Mouse (Mus musculus) lung, embryonic 14.5 days (tissue): ENCODE measurements around the gene Pah. TPM values are rescaled to one million over a fixed set of nuclear protein-coding genes. Genes with fewer than 3 reads are reported as not detected.

Experiments
- ATAC-seq: fragments of 200-750 bp; cut with Nextera tagmentation; 2 replicates; pipeline ENCODE4 v1.8.0; 2017; ENCODE audit warnings: mild to moderate bottlenecking, moderate TSS enrichment, moderate library complexity; ENCODE audit not compliant: insufficient read depth
- DNase-seq: peaks from one replicate; pipeline ENCODE4 v3.0.0-alpha.2; 2015
- H3K27ac ChIP-seq: fragments of 300-500 bp; sonication (generic); 2 replicates; pipeline ENCODE4 v1.5.1; 2014; ENCODE audit warnings: low read depth, mild to moderate bottlenecking, moderate library complexity
- H3K27me3 ChIP-seq: fragments of 300-500 bp; sonication (generic); 2 replicates; pipeline ENCODE4 v1.6.1; 2014; ENCODE audit warnings: low read length, control low read depth; ENCODE audit not compliant: insufficient read depth
- H3K36me3 ChIP-seq: fragments of 300-500 bp; sonication (generic); 2 replicates; pipeline ENCODE4 v1.6.1; 2014; ENCODE audit warnings: control low read depth; ENCODE audit not compliant: insufficient read depth
- H3K4me1 ChIP-seq: fragments of 300-500 bp; sonication (generic); 2 replicates; pipeline ENCODE4 v1.6.1; 2014; ENCODE audit warnings: antibody characterized with exemption, control low read depth; ENCODE audit not compliant: insufficient read depth
- H3K4me2 ChIP-seq: fragments of 300-500 bp; sonication (generic); 2 replicates; pipeline ENCODE4 v1.6.1; 2014; ENCODE audit warnings: mild to moderate bottlenecking
- H3K4me3 ChIP-seq: fragments of 300-500 bp; sonication (generic); 2 replicates; pipeline ENCODE4 v1.5.1; 2014; ENCODE audit warnings: low read depth, low read length
- H3K9ac ChIP-seq: fragments of 300-500 bp; sonication (generic); 2 replicates; pipeline ENCODE4 v1.6.1; 2014
- H3K9me3 ChIP-seq: fragments of 300-500 bp; sonication (generic); 2 replicates; pipeline ENCODE4 v1.6.1; 2016; ENCODE audit warnings: low read depth, low read length, control low read depth
- CTCF ChIP-seq: IDR thresholded peaks from 2 replicates; pipeline ENCODE4 v1.5.1; 2016; ENCODE audit warnings: antibody characterized with exemption, low read depth
- WGBS: fragments of 180-500 bp; shearing (Covaris S2); extraction: QIAGEN DNeasy Blood & Tissue Kit; methylation state at CpG from one replicate; pipeline ENCODE4 v1.1.7; 2014; 5-methylcytosine and 5-hydroxymethylcytosine counted together
- polyA plus RNA-seq: library from polyadenylated mRNA; unstranded; fragments of >200 nt; fragmentation: Nextera tagmentation; extraction: Ambion mirVana; gene quantifications from 2 replicates; pipeline ENCODE4 v1.2.1, GENCODE M21; 2014

Gene Pah
- polyA plus RNA-seq, 1 experiment from 2014 or later = not detected

DNA sequence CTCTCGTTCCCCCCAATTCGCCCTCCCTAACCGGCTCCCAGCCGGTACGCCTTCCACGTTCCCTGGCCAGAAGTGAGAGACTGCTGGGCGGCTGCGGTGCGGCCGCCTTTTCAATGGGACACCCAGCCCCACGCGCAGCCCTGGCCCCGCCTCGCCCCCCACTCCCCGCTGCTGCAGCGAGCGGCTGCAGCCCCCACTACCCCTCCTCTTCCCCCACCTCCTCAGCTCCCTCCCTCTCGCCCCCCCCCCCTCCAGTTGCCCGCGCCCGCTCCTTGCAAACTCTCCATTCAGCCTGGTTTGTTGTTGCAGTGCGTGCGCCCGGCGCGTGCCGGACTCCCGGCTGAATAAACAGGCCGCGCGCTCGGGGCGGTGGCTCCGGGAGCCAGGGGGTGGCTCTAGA is 28.0 kb upstream of the Pah start, which contains the start of gene Ascl1:
Gene Ascl1 (minus strand): TSS at position 85 of the 400 bp plus-strand sequence.
- TF ChIP-seq CTCF = no peak
- H3K4me3 ChIP-seq = peak within 1 kb of the TSS; percentile 54
- peaks cover 3% of the 10 kb centered on the region; the same call in 1 of the 2 replicates for H3K9me3 ChIP-seq
- H3K27ac ChIP-seq = no peak within 1 kb of the TSS
- WGBS = under 1% methylated on average over 29 of the region's 34 CpGs
- H3K4me2 ChIP-seq = peak within 1 kb of the TSS; percentile 97
- peak within 1 kb of the TSS; percentile 46 for H3K9ac ChIP-seq
- no peaks in the 10 kb centered on the region for H3K36me3 ChIP-seq
- peaks cover 86% of the 10 kb centered on the region for H3K27me3 ChIP-seq
- DNase-seq (peak; percentile 20), ATAC-seq (peak; percentile 29; the same call in 1 of the 2 replicates)
- H3K4me1 ChIP-seq = no peaks in the 10 kb centered on the region

DNA sequence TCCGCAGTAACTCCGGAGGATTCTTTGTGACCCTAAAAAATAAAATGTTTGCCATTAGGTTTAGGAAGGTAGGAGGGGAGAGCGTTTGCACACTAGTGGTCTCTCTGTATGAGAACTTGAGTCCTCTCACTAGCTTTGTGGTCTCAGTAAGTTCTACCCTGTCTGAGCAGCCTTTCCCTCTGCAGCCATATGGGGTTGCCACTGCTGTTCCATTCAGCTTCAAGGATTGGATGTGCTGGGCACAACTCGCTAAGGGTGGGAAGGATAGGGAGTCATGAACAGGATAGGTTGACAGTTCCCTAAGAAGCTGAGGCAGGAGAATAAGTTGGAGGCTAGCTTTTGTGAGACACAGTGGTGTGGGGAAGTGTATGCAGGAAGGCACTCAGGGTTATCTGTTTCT is 27.4 kb upstream of the Pah start:
- Histone ChIP-seq H3K4me1 (no peaks in the 10 kb centered on the region), H3K9me3 (peaks cover 3% of the 10 kb centered on the region; the same call in 1 of the 2 replicates), H3K27ac (no peak overlapping the region), H3K9ac (no peak overlapping the region), H3K27me3 (peaks cover 86% of the 10 kb centered on the region), H3K36me3 (no peaks in the 10 kb centered on the region), H3K4me2 (peak overlapping the region; percentile 97), H3K4me3 (peak overlapping the region; percentile 54)
- TF ChIP-seq CTCF = no peak
- ATAC-seq = no peak
- no peak for DNase-seq
- 2% methylated on average over 4 of the region's 4 CpGs for WGBS

DNA sequence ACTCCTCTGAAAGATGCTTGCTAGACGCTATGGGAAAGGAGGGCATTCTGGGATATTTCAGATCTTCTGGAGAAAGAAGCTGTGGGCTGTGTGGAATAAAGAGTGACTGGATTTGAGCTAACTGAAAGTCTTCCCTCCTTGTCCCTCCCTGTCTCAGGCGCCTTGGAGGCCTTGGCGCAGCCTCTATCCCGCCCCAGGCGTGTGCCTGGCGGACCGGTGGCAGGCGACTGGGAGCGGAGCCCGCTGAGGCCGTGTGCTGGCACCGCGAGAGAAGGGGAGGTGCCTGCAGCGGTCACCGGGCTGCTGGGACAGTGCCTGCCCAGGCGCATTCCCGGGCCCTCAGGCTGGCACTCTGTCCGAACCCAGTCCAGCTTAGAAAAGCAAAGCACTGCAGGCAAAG is 27.0 kb upstream of the Pah start:
- H3K36me3 ChIP-seq = no peaks in the 10 kb centered on the region
- H3K27ac ChIP-seq = no peak overlapping the region
- peaks cover 3% of the 10 kb centered on the region; the same call in 1 of the 2 replicates for H3K9me3 ChIP-seq
- peak overlapping the region; percentile 97 for H3K4me2 ChIP-seq
- under 1% methylated on average over 18 of the region's 18 CpGs for WGBS
- ATAC-seq = peak; percentile 26; the same call in 1 of the 2 replicates
- peak overlapping the region; percentile 24; the same call in 1 of the 2 replicates for H3K4me3 ChIP-seq
- H3K9ac ChIP-seq = no peak overlapping the region
- DNase-seq = peak; percentile 38
- H3K4me1 ChIP-seq = no peaks in the 10 kb centered on the region
- H3K27me3 ChIP-seq = peaks cover 83% of the 10 kb centered on the region
- TF ChIP-seq CTCF = no peak

DNA sequence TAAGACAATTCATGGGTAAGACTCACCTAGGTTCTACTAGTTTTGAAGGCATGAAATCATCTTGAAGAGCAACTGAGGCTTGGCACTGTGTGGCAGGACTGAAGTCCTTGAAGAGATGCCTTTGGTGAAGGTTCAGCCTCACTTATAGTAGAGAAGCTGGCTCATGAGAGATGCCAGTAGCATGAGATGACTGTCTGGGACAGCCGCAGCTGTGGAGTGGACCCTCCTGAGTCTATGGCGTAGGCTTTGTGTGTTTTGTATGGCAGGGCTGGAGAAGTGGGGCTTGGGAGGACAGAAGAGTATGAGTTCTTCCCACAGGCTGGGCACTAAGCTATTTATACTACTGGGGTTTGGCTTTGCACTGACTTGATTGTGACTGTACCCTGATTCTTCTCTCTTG is 24.5 kb upstream of the Pah start:
- H3K4me1 ChIP-seq = no peaks in the 10 kb centered on the region
- DNase-seq = no peak
- H3K9me3 ChIP-seq = peaks cover 3% of the 10 kb centered on the region; the same call in 1 of the 2 replicates
- no peak for TF ChIP-seq CTCF
- H3K27ac ChIP-seq = no peak overlapping the region
- 74% methylated on average over 2 of the region's 2 CpGs for WGBS
- no peaks in the 10 kb centered on the region for H3K36me3 ChIP-seq
- no peak overlapping the region for H3K9ac ChIP-seq
- no peak overlapping the region for H3K4me3 ChIP-seq
- H3K4me2 ChIP-seq = no peak overlapping the region
- peaks cover 84% of the 10 kb centered on the region for H3K27me3 ChIP-seq
- no peak for ATAC-seq

DNA sequence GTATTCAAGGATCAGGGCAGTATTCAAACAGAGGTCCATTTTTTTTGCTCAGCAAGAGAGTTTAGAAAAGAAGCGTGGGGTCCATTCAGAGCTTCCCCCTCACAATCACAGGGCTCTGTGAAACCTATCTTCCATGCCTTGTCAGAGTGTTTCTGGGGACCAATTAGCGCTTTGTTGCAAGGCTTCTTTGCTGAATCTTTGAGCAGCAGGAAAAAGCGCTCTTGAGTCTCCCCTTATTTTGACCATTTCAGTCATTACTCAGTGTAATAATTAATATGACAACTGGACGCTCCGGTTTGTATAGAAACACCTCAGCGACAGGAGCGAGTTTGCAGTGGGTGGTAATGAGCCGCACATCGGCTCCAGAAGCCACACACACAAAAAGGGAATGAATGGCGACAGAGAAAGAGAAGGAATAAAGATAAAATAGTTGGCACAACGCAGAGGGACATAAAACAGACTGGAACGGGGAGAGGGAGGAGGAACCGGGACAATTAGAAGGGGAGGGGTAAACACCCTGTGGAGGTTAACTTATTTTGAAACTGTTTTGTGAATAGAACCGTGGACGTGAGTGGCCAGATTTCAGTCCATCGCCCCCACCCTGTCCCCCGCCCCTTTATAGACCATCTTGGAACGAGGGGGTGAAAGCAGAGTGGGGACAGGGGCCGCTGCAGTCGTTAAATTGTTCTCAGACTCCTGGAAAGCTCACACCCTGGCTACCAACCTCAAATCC is 20.5 kb upstream of the Pah start:
- DNase-seq (no peak), ATAC-seq (no peak)
- no peaks in the 10 kb centered on the region for H3K4me1 ChIP-seq
- peaks cover 3% of the 10 kb centered on the region; the same call in 1 of the 2 replicates for H3K9me3 ChIP-seq
- no peak overlapping the region for H3K4me2 ChIP-seq
- no peak overlapping the region for H3K4me3 ChIP-seq
- no peak overlapping the region for H3K9ac ChIP-seq
- H3K27ac ChIP-seq = no peak overlapping the region
- no peaks in the 10 kb centered on the region for H3K36me3 ChIP-seq
- TF ChIP-seq CTCF = no peak
- 15% methylated on average over 20 of the region's 20 CpGs for WGBS
- peaks cover 59% of the 10 kb centered on the region for H3K27me3 ChIP-seq

DNA sequence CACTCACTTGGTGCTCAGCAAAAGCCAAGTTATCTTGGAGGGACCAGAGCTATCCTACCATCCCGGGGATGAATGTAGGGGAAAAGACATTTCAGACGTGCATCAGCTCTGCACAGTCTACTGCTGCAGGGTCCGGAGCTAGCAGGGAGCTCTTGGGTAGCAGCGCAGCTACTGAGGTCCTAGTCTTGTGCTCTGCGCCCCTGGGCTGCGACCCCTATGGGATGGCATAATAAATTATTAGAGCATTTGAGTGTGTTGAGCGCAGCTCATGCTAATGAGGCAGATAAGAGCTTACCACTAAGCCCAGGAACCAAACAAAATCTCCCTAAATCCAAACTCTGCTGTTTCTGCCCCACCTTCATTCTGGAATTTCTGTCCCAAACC is 19.9 kb upstream of the Pah start:
- peaks cover 57% of the 10 kb centered on the region for H3K27me3 ChIP-seq

DNA sequence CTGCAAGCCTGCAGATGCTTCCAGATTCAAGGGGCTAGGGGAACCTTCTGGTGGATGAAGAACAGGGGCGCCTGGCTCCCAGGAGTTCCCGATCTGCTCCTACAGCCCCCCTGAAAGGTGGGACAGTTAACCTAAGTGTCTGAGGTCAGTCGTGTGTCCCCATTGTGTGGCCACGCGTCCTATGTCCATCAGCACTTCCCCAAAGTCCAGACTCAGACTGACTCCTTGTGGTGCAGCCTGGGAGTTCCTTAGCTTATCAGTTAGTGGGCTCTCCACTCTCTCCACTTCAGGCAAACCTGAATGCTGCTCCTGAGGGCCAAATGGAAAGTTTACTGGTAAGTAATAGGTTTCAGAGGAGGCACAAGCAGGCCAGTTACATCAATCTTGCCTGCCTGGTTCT is 19.3 kb upstream of the Pah start:
- 23% methylated on average over 5 of the region's 5 CpGs for WGBS
- Histone ChIP-seq H3K9me3 (peaks cover 3% of the 10 kb centered on the region; the same call in 1 of the 2 replicates), H3K36me3 (no peaks in the 10 kb centered on the region), H3K9ac (no peak overlapping the region), H3K4me3 (no peak overlapping the region), H3K4me2 (no peak overlapping the region), H3K27ac (no peak overlapping the region), H3K27me3 (peaks cover 53% of the 10 kb centered on the region), H3K4me1 (no peaks in the 10 kb centered on the region)
- peak; percentile 21 for DNase-seq
- peak; percentile 55 for TF ChIP-seq CTCF
- ATAC-seq = no peak

More for the DNA sequence above, 19.9 kb upstream of the Pah start:
- Histone ChIP-seq H3K4me1 (no peaks in the 10 kb centered on the region), H3K9ac (no peak overlapping the region), H3K4me3 (no peak overlapping the region), H3K36me3 (no peaks in the 10 kb centered on the region), H3K4me2 (no peak overlapping the region), H3K27ac (no peak overlapping the region), H3K9me3 (peaks cover 3% of the 10 kb centered on the region; the same call in 1 of the 2 replicates)
- 15% methylated on average over 7 of the region's 7 CpGs for WGBS
- ATAC-seq (no peak), DNase-seq (no peak)
- no peak for TF ChIP-seq CTCF
